ENCODE assay signal across 9 mouse cellular contexts in the genomic region with DNA sequence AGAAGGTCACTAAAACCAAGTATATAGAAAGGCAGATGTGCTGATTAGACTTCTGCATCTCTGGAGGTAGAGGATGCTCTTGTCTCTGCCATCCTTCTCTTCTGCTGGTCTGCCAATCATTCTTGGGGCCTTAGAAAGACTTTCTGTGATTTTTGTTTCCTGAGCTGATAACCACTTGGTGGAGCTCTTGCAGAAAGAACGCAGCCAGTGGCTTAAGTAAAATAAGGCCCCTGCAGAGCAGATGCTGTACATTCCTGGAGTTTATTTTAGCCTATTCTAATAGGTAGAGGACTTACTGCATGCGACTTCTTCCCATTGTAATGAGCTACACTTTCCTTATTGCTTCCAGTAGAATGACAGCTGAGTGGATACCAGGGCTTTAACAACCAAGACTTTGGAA. TPM values are rescaled to one million over a fixed set of nuclear protein-coding genes. Genes with fewer than 3 reads are reported as not detected.
A peak's percentile ranks its signal among the peaks of the same experiment; 100 is the strongest.
DNase-seq lines count a peak whose midpoint lies in the region; ATAC-seq and TF ChIP-seq lines count a peak whose summit lies in the region.
"Had no signal": no experiment of that assay in that cellular context is flagged by ENCODE, and none has a peak within 500 bp of the region (broad histone marks: within the 10 kb centered on the region; RNA-seq: fewer than 3 reads in every experiment).

No protein-coding gene starts in this region.

- H3K36me3 ChIP-seq in forebrain, postnatal 0 days (ENCODE audit: insufficient read depth) = no peaks in the 10 kb centered on the region
- H3K36me3 ChIP-seq in forebrain, embryonic 13.5 days (ENCODE audit: poor library complexity, severe bottlenecking) = no peaks in the 10 kb centered on the region
- no peaks in the 10 kb centered on the region for H3K36me3 ChIP-seq in midbrain, embryonic 11.5 days (ENCODE audit: control insufficient read depth, insufficient read depth, low read length)
- no peaks in the 10 kb centered on the region for H3K36me3 ChIP-seq in midbrain, embryonic 16.5 days (ENCODE audit: control insufficient read depth, insufficient read depth, low read length)
- no peaks in the 10 kb centered on the region for H3K36me3 ChIP-seq in stomach, embryonic 14.5 days (ENCODE audit: control insufficient read depth, insufficient read depth, low read length)
- no peaks in the 10 kb centered on the region for H3K36me3 ChIP-seq in hindbrain, embryonic 16.5 days (ENCODE audit: control insufficient read depth, insufficient read depth, low read length)

- no peak overlapping the region for H3K4me3 ChIP-seq in forebrain, postnatal 0 days (ENCODE audit: low read depth, low read length)
- H3K4me3 ChIP-seq in forebrain, embryonic 13.5 days = no peak overlapping the region
- no peak overlapping the region for H3K4me3 ChIP-seq in midbrain, embryonic 11.5 days (ENCODE audit: low read depth, low read length)
- no peak overlapping the region for H3K4me3 ChIP-seq in midbrain, embryonic 16.5 days (ENCODE audit: low read depth, low read length)
- no peak overlapping the region for H3K4me3 ChIP-seq in stomach, embryonic 14.5 days (ENCODE audit: low read depth, low read length)
- H3K4me3 ChIP-seq in hindbrain, embryonic 16.5 days (ENCODE audit: low read length) = no peak overlapping the region
- H3K4me3 ChIP-seq: myocyte had no signal

- POLR2A ChIA-PET in Patski (lab: Charles Lee) = no interaction called here

- WGBS in forebrain, postnatal 0 days = 4% methylated on average over 2 of the region's 2 CpGs
- 5% methylated on average over 2 of the region's 2 CpGs for WGBS in forebrain, embryonic 13.5 days
- 6% methylated on average over 2 of the region's 2 CpGs for WGBS in midbrain, embryonic 11.5 days
- WGBS in midbrain, embryonic 16.5 days = 3% methylated on average over 2 of the region's 2 CpGs
- 3% methylated on average over 2 of the region's 2 CpGs for WGBS in stomach, embryonic 14.5 days
- WGBS in hindbrain, embryonic 16.5 days = 0% methylated on average over 2 of the region's 2 CpGs

- no peak for ATAC-seq in forebrain, postnatal 0 days
- ATAC-seq in forebrain, embryonic 13.5 days = no peak
- no peak for ATAC-seq in midbrain, embryonic 11.5 days (ENCODE audit: low FRiP score)
- ATAC-seq in midbrain, embryonic 16.5 days = no peak
- ATAC-seq in Patski = peak; percentile 65
- ATAC-seq in stomach, embryonic 14.5 days (ENCODE audit: insufficient number of reproducible peaks, insufficient read depth, low FRiP score, low read depth) = 0 out of 2 replicates have a peak, but pooled peaks have one; percentile 18
- no peak for ATAC-seq in hindbrain, embryonic 16.5 days

- H3K9ac ChIP-seq in forebrain, postnatal 0 days = no peak overlapping the region
- H3K9ac ChIP-seq in forebrain, embryonic 13.5 days = no peak overlapping the region
- no peak overlapping the region for H3K9ac ChIP-seq in midbrain, embryonic 11.5 days (ENCODE audit: low read length)
- no peak overlapping the region for H3K9ac ChIP-seq in midbrain, embryonic 16.5 days (ENCODE audit: low read depth, low read length)
- H3K9ac ChIP-seq in stomach, embryonic 14.5 days (replicated peaks; ENCODE audit: low read depth, low read length) = no peak overlapping the region
- no peak overlapping the region for H3K9ac ChIP-seq in hindbrain, embryonic 16.5 days (ENCODE audit: low read depth, low read length)

- H3K27ac ChIP-seq in forebrain, postnatal 0 days (ENCODE audit: low read depth, low read length) = no peak overlapping the region
- H3K27ac ChIP-seq in forebrain, embryonic 13.5 days = no peak overlapping the region
- H3K27ac ChIP-seq in midbrain, embryonic 11.5 days (ENCODE audit: low read depth, low read length) = no peak overlapping the region
- H3K27ac ChIP-seq in midbrain, embryonic 16.5 days (ENCODE audit: low read length) = no peak overlapping the region
- H3K27ac ChIP-seq in stomach, embryonic 14.5 days (ENCODE audit: low read length) = no peak overlapping the region
- no peak overlapping the region for H3K27ac ChIP-seq in hindbrain, embryonic 16.5 days (ENCODE audit: low read depth, low read length)

- in situ Hi-C loops in Patski (cut with MboI; ENCODE audit: low pct_unique_long_range_greater_than_20kb) = loop anchor here (5.0 kb wide), 1 partner anchor 89 kb away; no protein-coding TSS in a partner anchor

- CTCF ChIA-PET in Patski (lab: Charles Lee) = interaction anchor here (0.8 to 1.9 kb wide), 15 partner anchors 9 to 147 kb away, joined by 3 to 7 read pairs (median 4); no protein-coding TSS in a partner anchor

- peak; percentile 43 for DNase-seq in forebrain, postnatal 0 days
- peak; percentile 87 for DNase-seq in midbrain, embryonic 11.5 days (ENCODE audit: low spot score, missing footprints)
- no peak for DNase-seq in Patski (ENCODE audit: low read depth, low spot score)
- DNase-seq in induced T-regulatory cell, adult 2 months (ENCODE audit: low read depth) = peak; percentile 21

- TF ChIP-seq CTCF in forebrain, postnatal 0 days (IDR thresholded peaks at IDR 0.05; ENCODE audit: low read depth) = peak; percentile 61
- peak; percentile 76 for TF ChIP-seq CTCF in Patski (IDR thresholded peaks at IDR 0.05)

- no peaks in the 10 kb centered on the region for H3K9me3 ChIP-seq in forebrain, postnatal 0 days (ENCODE audit: low read length)
- no peaks in the 10 kb centered on the region for H3K9me3 ChIP-seq in forebrain, embryonic 13.5 days (replicated peaks)
- no peaks in the 10 kb centered on the region for H3K9me3 ChIP-seq in midbrain, embryonic 11.5 days (ENCODE audit: control insufficient read depth, low read length)
- H3K9me3 ChIP-seq in midbrain, embryonic 16.5 days (replicated peaks; ENCODE audit: control insufficient read depth, low read length, poor library complexity, severe bottlenecking) = 0 out of 2 replicates have a peak, but pooled peaks cover 6% of the 10 kb centered on the region
- no peaks in the 10 kb centered on the region for H3K9me3 ChIP-seq in stomach, embryonic 14.5 days (ENCODE audit: control insufficient read depth, low read depth, low read length)
- no peaks in the 10 kb centered on the region for H3K9me3 ChIP-seq in hindbrain, embryonic 16.5 days (ENCODE audit: control insufficient read depth, low read length)

- no peaks in the 10 kb centered on the region for H3K4me1 ChIP-seq in forebrain, postnatal 0 days (ENCODE audit: insufficient read depth)
- no peaks in the 10 kb centered on the region for H3K4me1 ChIP-seq in forebrain, embryonic 13.5 days
- H3K4me1 ChIP-seq in midbrain, embryonic 11.5 days (ENCODE audit: control insufficient read depth, insufficient read depth, low read length) = no peaks in the 10 kb centered on the region
- H3K4me1 ChIP-seq in midbrain, embryonic 16.5 days (ENCODE audit: control insufficient read depth, insufficient read depth, low read length) = no peaks in the 10 kb centered on the region
- H3K4me1 ChIP-seq in stomach, embryonic 14.5 days (ENCODE audit: control insufficient read depth, insufficient read depth, low read length) = no peaks in the 10 kb centered on the region
- H3K4me1 ChIP-seq in hindbrain, embryonic 16.5 days (ENCODE audit: control insufficient read depth, insufficient read depth, low read depth, low read length) = no peaks in the 10 kb centered on the region

- no peaks in the 10 kb centered on the region for H3K27me3 ChIP-seq in forebrain, postnatal 0 days (ENCODE audit: insufficient read depth, low read length)
- no peaks in the 10 kb centered on the region for H3K27me3 ChIP-seq in forebrain, embryonic 13.5 days
- H3K27me3 ChIP-seq in midbrain, embryonic 11.5 days (ENCODE audit: control insufficient read depth, insufficient read depth, low read length) = no peaks in the 10 kb centered on the region
- H3K27me3 ChIP-seq in midbrain, embryonic 16.5 days (ENCODE audit: control insufficient read depth, insufficient read depth, low read depth, low read length) = no peaks in the 10 kb centered on the region
- peaks cover 12% of the 10 kb centered on the region for H3K27me3 ChIP-seq in Patski
- no peaks in the 10 kb centered on the region for H3K27me3 ChIP-seq in stomach, embryonic 14.5 days (ENCODE audit: control insufficient read depth, insufficient read depth, low read length)
- H3K27me3 ChIP-seq in hindbrain, embryonic 16.5 days (replicated peaks; ENCODE audit: control insufficient read depth, insufficient read depth, low read length) = no peaks in the 10 kb centered on the region

- H3K4me2 ChIP-seq in forebrain, postnatal 0 days (ENCODE audit: low read depth) = no peak overlapping the region
- no peak overlapping the region for H3K4me2 ChIP-seq in forebrain, embryonic 13.5 days
- H3K4me2 ChIP-seq in midbrain, embryonic 11.5 days = no peak overlapping the region
- no peak overlapping the region for H3K4me2 ChIP-seq in midbrain, embryonic 16.5 days (ENCODE audit: low read length)
- H3K4me2 ChIP-seq in stomach, embryonic 14.5 days (replicated peaks; ENCODE audit: low read depth, low read length) = no peak overlapping the region
- no peak overlapping the region for H3K4me2 ChIP-seq in hindbrain, embryonic 16.5 days (ENCODE audit: low read length)

RNA-seq across cellular contexts. Expression of gene Prdm9, which starts 58.8 kb away (rescaled TPM):
- 1.00 and 1.2 TPM in 2 replicates for total RNA-seq in forebrain, postnatal 0 days (2014; rRNA removed)
- 0.86 and 1.0 TPM in 2 replicates for polyA plus RNA-seq in forebrain, postnatal 0 days (2015; fragmentation: Nextera tagmentation; extraction: Ambion mirVana)
- polyA plus RNA-seq in forebrain, embryonic 13.5 days (2015; fragmentation: Nextera tagmentation; extraction: Ambion mirVana) = 2.3 and 3.5 TPM in 2 replicates
- polyA plus RNA-seq in midbrain, embryonic 11.5 days (2014; fragmentation: Nextera tagmentation; extraction: Ambion mirVana) = 0.66 and 2.0 TPM in 2 replicates
- 1.6 and 2.1 TPM in 2 replicates for polyA plus RNA-seq in midbrain, embryonic 16.5 days (2015; fragmentation: Nextera tagmentation; extraction: Ambion mirVana)
- 7.7 TPM for polyA plus RNA-seq in Patski (2021)
- 0.93 and 1.4 TPM in 2 replicates for polyA plus RNA-seq in stomach, embryonic 14.5 days (2014; fragmentation: Nextera tagmentation; extraction: Ambion mirVana)
- 1.4 and 1.7 TPM in 2 replicates for polyA plus RNA-seq in hindbrain, embryonic 16.5 days (2015; fragmentation: Nextera tagmentation; extraction: Ambion mirVana)

Comparison
In these comparisons a context has a peak if more than half of its experiments do, and no peak if none do; other contexts are left out.
1. ATAC-seq: peak in Patski (single experiment) and stomach, embryonic 14.5 days (single experiment); none in forebrain, postnatal 0 days (single experiment), forebrain, embryonic 13.5 days (single experiment), midbrain, embryonic 11.5 days (single experiment), midbrain, embryonic 16.5 days (single experiment) and hindbrain, embryonic 16.5 days (single experiment).